Mouse (Mus musculus): Measurements from ENCODE around the gene Farsa. TPM values are rescaled to one million over a fixed set of nuclear protein-coding genes. Genes with fewer than 3 reads are reported as not detected.

Farsa gene
- polyA plus RNA-seq (2014; fragmentation: Illumina TruSeq; extraction: RNeasy Lipid Tissue Mini Kit (QIAGEN cat#74804); ENCODE audit: low read depth, low replicate concordance), result 4.9 TPM

GRCm38 (mm10) chr8:84856864-84857441 is at the start of gene Farsa:
Gene Farsa, plus strand, starts transcription at chr8:84856989.

GRCm38 (mm10) chr8:84822723-84823122 is 34.1 kb upstream of the Farsa start, which contains the start of gene Dand5:
Gene Dand5, minus strand, starts transcription at chr8:84822823.

GRCm38 (mm10) chr8:84831490-84831889 is 25.3 kb upstream of the Farsa start, which contains the start of gene Gadd45gip1:
Gene Gadd45gip1, plus strand, starts transcription at chr8:84831522.

GRCm38 (mm10) chr8:84840248-84840999 is 16.4 kb upstream of the Farsa start, which contains the start of gene Rad23a:
Gene Rad23a, minus strand, starts transcription at chr8:84840665.

GRCm38 (mm10) chr8:84846722-84847572 is 9.8 kb upstream of the Farsa start, which contains the start of gene Calr:
Gene Calr, minus strand, starts transcription at chr8:84846934.

GRCm38 (mm10) chr8:84871376-84872308 is 14.9 kb downstream of the Farsa start, which contains the start of gene Syce2:
Gene Syce2, plus strand, starts transcription at chr8:84872111.

GRCm38 (mm10) chr8:84893709-84894134 is 36.9 kb downstream of the Farsa start, which contains the start of gene Gcdh:
Gene Gcdh, minus strand, starts transcription at chr8:84893921.

GRCm38 (mm10) chr8:84901752-84902151 is 45.0 kb downstream of the Farsa start, which contains the start of gene Klf1:
Gene Klf1, plus strand, starts transcription at chr8:84901928.

GRCm38 (mm10) chr8:84908421-84909161 is 51.8 kb downstream of the Farsa start, which contains the start of gene Dnase2a:
Gene Dnase2a, plus strand, starts transcription at chr8:84908560.

Other genes with a start within 250 kb of the Farsa start
- 5.6 TPM for gene Ier2, start 194.1 kb upstream of the Farsa start, polyA plus RNA-seq (2014; fragmentation: Illumina TruSeq; extraction: RNeasy Lipid Tissue Mini Kit (QIAGEN cat#74804); ENCODE audit: low read depth, low replicate concordance)
- 12.7 TPM for gene Trmt1, start 170.7 kb upstream of the Farsa start, polyA plus RNA-seq (2014; fragmentation: Illumina TruSeq; extraction: RNeasy Lipid Tissue Mini Kit (QIAGEN cat#74804); ENCODE audit: low read depth, low replicate concordance)
- 2.2 TPM for gene Nacc1, start 169.1 kb upstream of the Farsa start, polyA plus RNA-seq (2014; fragmentation: Illumina TruSeq; extraction: RNeasy Lipid Tissue Mini Kit (QIAGEN cat#74804); ENCODE audit: low read depth, low replicate concordance)
- gene Lyl1, start 155.5 kb upstream of the Farsa start, polyA plus RNA-seq (2014; fragmentation: Illumina TruSeq; extraction: RNeasy Lipid Tissue Mini Kit (QIAGEN cat#74804); ENCODE audit: low read depth, low replicate concordance), result not detected
- not detected for gene G430095P16Rik, start 134.0 kb upstream of the Farsa start, polyA plus RNA-seq (2014; fragmentation: Illumina TruSeq; extraction: RNeasy Lipid Tissue Mini Kit (QIAGEN cat#74804); ENCODE audit: low read depth, low replicate concordance)
- gene Nfix, start 56.6 kb upstream of the Farsa start, polyA plus RNA-seq (2014; fragmentation: Illumina TruSeq; extraction: RNeasy Lipid Tissue Mini Kit (QIAGEN cat#74804); ENCODE audit: low read depth, low replicate concordance), result 19.0 TPM
- gene Dand5, start 34.2 kb upstream of the Farsa start, polyA plus RNA-seq (2014; fragmentation: Illumina TruSeq; extraction: RNeasy Lipid Tissue Mini Kit (QIAGEN cat#74804); ENCODE audit: low read depth, low replicate concordance), result 1.5 TPM
- gene Gadd45gip1, start 25.5 kb upstream of the Farsa start, polyA plus RNA-seq (2014; fragmentation: Illumina TruSeq; extraction: RNeasy Lipid Tissue Mini Kit (QIAGEN cat#74804); ENCODE audit: low read depth, low replicate concordance), result 0.66 TPM
- gene Rad23a, start 16.3 kb upstream of the Farsa start, polyA plus RNA-seq (2014; fragmentation: Illumina TruSeq; extraction: RNeasy Lipid Tissue Mini Kit (QIAGEN cat#74804); ENCODE audit: low read depth, low replicate concordance), result 3.5 TPM
- 491 TPM for gene Calr, start 10.1 kb upstream of the Farsa start, polyA plus RNA-seq (2014; fragmentation: Illumina TruSeq; extraction: RNeasy Lipid Tissue Mini Kit (QIAGEN cat#74804); ENCODE audit: low read depth, low replicate concordance)
- gene Syce2, start 15.1 kb downstream of the Farsa start, polyA plus RNA-seq (2014; fragmentation: Illumina TruSeq; extraction: RNeasy Lipid Tissue Mini Kit (QIAGEN cat#74804); ENCODE audit: low read depth, low replicate concordance), result 9.3 TPM
- 36.1 TPM for gene Gcdh, start 36.9 kb downstream of the Farsa start, polyA plus RNA-seq (2014; fragmentation: Illumina TruSeq; extraction: RNeasy Lipid Tissue Mini Kit (QIAGEN cat#74804); ENCODE audit: low read depth, low replicate concordance)
- 0.38 TPM for gene Klf1, start 44.9 kb downstream of the Farsa start, polyA plus RNA-seq (2014; fragmentation: Illumina TruSeq; extraction: RNeasy Lipid Tissue Mini Kit (QIAGEN cat#74804); ENCODE audit: low read depth, low replicate concordance)
- 11.0 TPM for gene Dnase2a, start 51.6 kb downstream of the Farsa start, polyA plus RNA-seq (2014; fragmentation: Illumina TruSeq; extraction: RNeasy Lipid Tissue Mini Kit (QIAGEN cat#74804); ENCODE audit: low read depth, low replicate concordance)
- not detected for gene Mast1, start 80.4 kb downstream of the Farsa start, polyA plus RNA-seq (2014; fragmentation: Illumina TruSeq; extraction: RNeasy Lipid Tissue Mini Kit (QIAGEN cat#74804); ENCODE audit: low read depth, low replicate concordance)
- not detected for gene Rtbdn, start 90.0 kb downstream of the Farsa start, polyA plus RNA-seq (2014; fragmentation: Illumina TruSeq; extraction: RNeasy Lipid Tissue Mini Kit (QIAGEN cat#74804); ENCODE audit: low read depth, low replicate concordance)
- not detected for gene Gm49661, start 112.4 kb downstream of the Farsa start, polyA plus RNA-seq (2014; fragmentation: Illumina TruSeq; extraction: RNeasy Lipid Tissue Mini Kit (QIAGEN cat#74804); ENCODE audit: low read depth, low replicate concordance)
- 27.1 TPM for gene Prdx2, start 112.6 kb downstream of the Farsa start, polyA plus RNA-seq (2014; fragmentation: Illumina TruSeq; extraction: RNeasy Lipid Tissue Mini Kit (QIAGEN cat#74804); ENCODE audit: low read depth, low replicate concordance)
- gene Rnaseh2a, start 112.8 kb downstream of the Farsa start, polyA plus RNA-seq (2014; fragmentation: Illumina TruSeq; extraction: RNeasy Lipid Tissue Mini Kit (QIAGEN cat#74804); ENCODE audit: low read depth, low replicate concordance), result 2.4 TPM
- gene Junb, start 121.7 kb downstream of the Farsa start, polyA plus RNA-seq (2014; fragmentation: Illumina TruSeq; extraction: RNeasy Lipid Tissue Mini Kit (QIAGEN cat#74804); ENCODE audit: low read depth, low replicate concordance), result 1.7 TPM
- gene Hook2, start 133.6 kb downstream of the Farsa start, polyA plus RNA-seq (2014; fragmentation: Illumina TruSeq; extraction: RNeasy Lipid Tissue Mini Kit (QIAGEN cat#74804); ENCODE audit: low read depth, low replicate concordance), result 26.9 TPM
- 3.1 TPM for gene Best2, start 157.5 kb downstream of the Farsa start, polyA plus RNA-seq (2014; fragmentation: Illumina TruSeq; extraction: RNeasy Lipid Tissue Mini Kit (QIAGEN cat#74804); ENCODE audit: low read depth, low replicate concordance)
- gene Asna1, start 168.3 kb downstream of the Farsa start, polyA plus RNA-seq (2014; fragmentation: Illumina TruSeq; extraction: RNeasy Lipid Tissue Mini Kit (QIAGEN cat#74804); ENCODE audit: low read depth, low replicate concordance), result 11.1 TPM
- 13.3 TPM for gene Trir, start 169.8 kb downstream of the Farsa start, polyA plus RNA-seq (2014; fragmentation: Illumina TruSeq; extraction: RNeasy Lipid Tissue Mini Kit (QIAGEN cat#74804); ENCODE audit: low read depth, low replicate concordance)
- gene Tnpo2, start 179.9 kb downstream of the Farsa start, polyA plus RNA-seq (2014; fragmentation: Illumina TruSeq; extraction: RNeasy Lipid Tissue Mini Kit (QIAGEN cat#74804); ENCODE audit: low read depth, low replicate concordance), result 12.3 TPM
- 2.6 TPM for gene Fbxw9, start 203.1 kb downstream of the Farsa start, polyA plus RNA-seq (2014; fragmentation: Illumina TruSeq; extraction: RNeasy Lipid Tissue Mini Kit (QIAGEN cat#74804); ENCODE audit: low read depth, low replicate concordance)
- gene Gm5741, start 211.0 kb downstream of the Farsa start, polyA plus RNA-seq (2014; fragmentation: Illumina TruSeq; extraction: RNeasy Lipid Tissue Mini Kit (QIAGEN cat#74804); ENCODE audit: low read depth, low replicate concordance), result not detected
- 23.2 TPM for gene Dhps, start 214.8 kb downstream of the Farsa start, polyA plus RNA-seq (2014; fragmentation: Illumina TruSeq; extraction: RNeasy Lipid Tissue Mini Kit (QIAGEN cat#74804); ENCODE audit: low read depth, low replicate concordance)
- gene Wdr83os, start 223.8 kb downstream of the Farsa start, polyA plus RNA-seq (2014; fragmentation: Illumina TruSeq; extraction: RNeasy Lipid Tissue Mini Kit (QIAGEN cat#74804); ENCODE audit: low read depth, low replicate concordance), result 5.8 TPM
- 2.8 TPM for gene Wdr83, start 224.3 kb downstream of the Farsa start, polyA plus RNA-seq (2014; fragmentation: Illumina TruSeq; extraction: RNeasy Lipid Tissue Mini Kit (QIAGEN cat#74804); ENCODE audit: low read depth, low replicate concordance)
- gene Man2b1, start 226.3 kb downstream of the Farsa start, polyA plus RNA-seq (2014; fragmentation: Illumina TruSeq; extraction: RNeasy Lipid Tissue Mini Kit (QIAGEN cat#74804); ENCODE audit: low read depth, low replicate concordance), result 9.3 TPM